Mouse (Mus musculus): Measurements from ENCODE around the gene Gtf2h5. TPM values are rescaled to one million over a fixed set of nuclear protein-coding genes. Genes with fewer than 3 reads are reported as not detected.

The Gtf2h5 gene
- 100 to 1,000 TPM; 104 to 113 TPM for total RNA-seq (2021)
- long read RNA-seq, experiment 1, transcript Gtf2h5-201 (3 exons, 2,245 nt): major isoform, 109 of 122 reads
- long read RNA-seq, experiment 1, partial matches to known transcripts: 4 of 122 reads
- long read RNA-seq, experiment 1, other reads (novel, unspliced or antisense): 8 of 122 reads
- long read RNA-seq, experiment 2, transcript Gtf2h5-201 (3 exons, 2,245 nt): major isoform, 99 of 110 reads
- long read RNA-seq, experiment 2, partial matches to known transcripts: 3 of 110 reads
- long read RNA-seq, experiment 2, other reads (novel, unspliced or antisense): 4 of 110 reads

GRCm38 (mm10) chr17:6079287-6080122 lies at the start of gene Gtf2h5, which contains the start of gene Serac1:
TSS of gene Gtf2h5 (plus strand) at chr17:6079786.
TSS of gene Serac1 (minus strand) at chr17:6079741.
- peak; percentile 98 to 99 for DNase-seq (ENCODE audit: low spot score in 2 of 2)

GRCm38 (mm10) chr17:6035661-6036060 lies 43.9 kb upstream of the Gtf2h5 start:
- no peak for DNase-seq (ENCODE audit: low spot score in 2 of 2)

GRCm38 (mm10) chr17:6036458-6036857 lies 43.1 kb upstream of the Gtf2h5 start:
- DNase-seq (ENCODE audit: low spot score in 2 of 2): no peak

DNA sequence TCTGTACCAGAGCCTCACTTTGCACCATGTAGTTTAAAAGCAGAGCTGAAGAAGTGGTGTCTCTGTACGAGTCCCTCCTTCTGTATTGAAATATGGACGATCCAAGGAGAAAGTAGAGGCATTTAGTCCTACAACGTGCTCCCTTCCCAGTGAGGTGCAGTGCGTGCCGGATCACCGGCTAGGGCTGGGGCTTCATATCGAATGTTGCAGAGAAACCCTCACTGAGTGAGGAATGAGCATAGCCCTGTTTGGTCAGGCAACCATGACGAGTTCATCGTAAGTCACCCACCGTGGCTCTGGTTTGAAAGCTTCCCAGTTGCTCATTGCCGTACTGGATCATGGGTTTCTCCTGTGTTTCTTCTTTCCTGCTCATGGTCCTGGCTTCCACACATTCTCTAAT lies 42.7 kb upstream of the Gtf2h5 start:
- no peak for DNase-seq (ENCODE audit: low spot score in 2 of 2)

DNA sequence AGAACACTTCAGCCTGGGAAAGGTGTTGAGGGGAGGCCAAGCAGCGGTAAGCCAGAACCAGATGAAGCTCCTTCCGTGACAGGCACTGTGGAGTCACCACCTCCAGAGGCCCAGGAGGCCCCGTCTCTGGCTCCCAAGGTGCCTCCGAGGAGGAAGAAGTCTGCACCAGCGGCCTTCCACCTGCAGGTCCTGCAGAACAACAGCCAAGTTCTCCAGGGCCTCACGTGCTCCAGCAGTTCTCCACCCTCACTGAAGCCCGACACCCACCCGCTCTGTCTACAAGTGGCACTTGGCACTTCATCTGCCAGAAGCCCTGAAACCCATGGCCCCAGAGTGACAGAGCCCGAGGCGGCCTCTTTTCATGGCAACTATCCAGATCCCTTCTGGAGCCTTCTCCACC lies 42.1 kb upstream of the Gtf2h5 start:
- DNase-seq (ENCODE audit: low spot score in 2 of 2): no peak

DNA sequence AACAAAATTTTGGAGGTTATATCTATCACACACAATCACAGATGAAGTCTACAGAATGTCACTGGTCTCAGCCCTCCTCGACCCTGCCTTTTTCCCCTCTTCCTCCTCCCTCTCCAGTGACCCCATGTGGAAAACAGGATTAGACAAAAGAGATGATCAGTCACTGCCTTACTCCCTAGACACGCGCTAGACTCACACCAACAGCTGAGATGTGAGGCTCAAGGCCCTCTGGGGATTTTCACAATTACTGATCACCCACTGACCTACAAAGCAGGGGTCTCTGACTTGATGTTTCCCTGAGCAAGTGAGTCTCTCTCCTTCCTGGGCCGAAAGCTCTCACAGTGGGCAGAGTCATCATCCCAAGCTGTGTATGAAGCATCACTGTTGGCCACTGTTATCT lies 26.8 kb upstream of the Gtf2h5 start:
- no peak for DNase-seq (ENCODE audit: low spot score in 2 of 2)

GRCm38 (mm10) chr17:6054934-6055355 lies 24.6 kb upstream of the Gtf2h5 start:
- peak in 1 of 2 experiments; percentile 44 for DNase-seq (ENCODE audit: low spot score in 2 of 2)

DNA sequence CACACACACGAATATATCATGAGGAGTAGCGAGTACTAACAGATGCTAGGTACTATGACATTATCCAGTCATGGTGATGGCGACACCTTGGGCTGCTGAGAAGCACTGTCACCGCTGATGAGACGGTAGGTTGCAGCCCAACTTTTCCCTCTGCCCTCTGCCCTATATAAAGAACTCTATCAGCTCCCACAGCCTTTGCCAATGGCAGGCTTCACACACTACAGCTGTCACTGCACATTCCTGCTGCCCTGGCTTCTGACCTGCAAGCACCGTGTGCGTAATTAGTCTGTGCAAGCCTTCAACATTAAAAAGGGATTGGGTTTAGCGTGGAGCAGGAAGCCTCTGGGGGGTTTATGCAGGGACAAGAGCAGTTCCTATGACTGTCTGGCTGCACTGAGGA lies 16.8 kb upstream of the Gtf2h5 start:
- no peak for DNase-seq (ENCODE audit: low spot score in 2 of 2)

DNA sequence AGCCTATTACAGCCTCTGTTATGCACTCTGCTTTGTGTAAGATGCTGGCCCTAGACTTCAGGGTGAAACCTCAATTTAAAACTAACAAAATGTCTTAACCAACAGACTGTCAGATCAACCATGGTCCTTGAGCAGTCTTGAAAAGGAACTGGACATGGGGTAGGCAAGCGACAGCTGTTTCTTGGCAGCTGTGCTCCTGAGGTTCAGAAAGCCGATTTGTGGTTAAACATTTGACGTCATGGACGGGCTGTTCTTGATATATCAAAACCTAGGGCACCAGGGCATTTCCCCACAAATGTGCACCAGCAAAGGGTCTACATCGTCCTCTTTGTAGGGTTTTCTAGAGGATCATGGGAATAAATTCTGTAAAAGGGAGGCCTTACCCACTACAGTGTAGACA lies 16.1 kb upstream of the Gtf2h5 start:
- DNase-seq (ENCODE audit: low spot score in 2 of 2): no peak

GRCm38 (mm10) chr17:6066021-6066420 lies 13.6 kb upstream of the Gtf2h5 start:
- DNase-seq (ENCODE audit: low spot score in 2 of 2): no peak

- no peak for DNase-seq (ENCODE audit: low spot score in 2 of 2)
Observed at GRCm38 (mm10) chr17:6067613-6068012, 12.0 kb upstream of the Gtf2h5 start.

DNA sequence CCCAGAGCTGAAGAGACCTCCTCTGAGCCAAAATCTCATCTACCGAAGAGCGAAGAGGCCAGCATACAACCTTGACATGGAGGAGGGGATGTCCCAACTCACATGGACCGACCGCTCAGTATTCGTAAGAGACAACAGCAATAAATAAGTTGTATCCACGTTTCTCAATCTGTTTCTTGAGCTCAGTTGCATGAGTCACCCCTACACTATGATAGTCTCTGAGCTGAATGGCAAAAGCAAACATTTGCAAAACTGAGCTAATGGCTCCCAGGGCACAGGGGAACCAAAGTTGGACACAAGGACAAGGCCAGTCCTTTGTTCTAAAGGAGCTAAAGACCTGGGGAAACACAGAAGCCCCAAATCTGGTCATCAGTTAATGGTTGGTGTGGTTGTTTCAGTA lies 9.7 kb upstream of the Gtf2h5 start:
- no peak for DNase-seq (ENCODE audit: low spot score in 2 of 2)

- no peak for DNase-seq (ENCODE audit: low spot score in 2 of 2)
Observed at GRCm38 (mm10) chr17:6073405-6073804, 6.2 kb upstream of the Gtf2h5 start.

DNA sequence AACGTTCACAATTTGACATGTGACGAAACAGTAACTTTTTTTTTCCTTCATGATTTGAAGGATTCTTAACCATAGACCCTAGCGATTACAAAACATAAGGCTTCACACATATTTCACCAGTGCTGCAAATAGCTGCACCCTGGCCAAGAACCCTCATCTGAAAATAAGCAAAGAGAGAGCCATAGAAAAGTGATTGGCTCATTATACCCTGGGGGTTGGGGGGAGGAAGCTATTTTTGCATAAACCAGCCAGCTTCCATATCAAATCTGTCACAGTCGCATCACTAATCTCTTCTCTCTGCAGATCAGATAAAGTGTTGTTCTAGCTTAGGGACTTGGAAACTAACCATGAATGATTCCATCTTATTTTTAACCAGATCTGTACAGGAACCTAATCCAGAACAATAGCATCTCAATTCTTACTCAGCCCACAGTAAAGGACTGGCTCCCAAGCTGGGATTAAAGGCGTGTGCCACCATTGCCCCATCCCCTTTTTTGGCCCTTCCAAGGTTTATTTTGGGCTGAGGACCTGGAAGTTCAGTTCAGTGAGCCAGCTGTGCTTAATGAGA lies 3.8 kb downstream of the Gtf2h5 start:
- no peak for DNase-seq (ENCODE audit: low spot score in 2 of 2)

DNA sequence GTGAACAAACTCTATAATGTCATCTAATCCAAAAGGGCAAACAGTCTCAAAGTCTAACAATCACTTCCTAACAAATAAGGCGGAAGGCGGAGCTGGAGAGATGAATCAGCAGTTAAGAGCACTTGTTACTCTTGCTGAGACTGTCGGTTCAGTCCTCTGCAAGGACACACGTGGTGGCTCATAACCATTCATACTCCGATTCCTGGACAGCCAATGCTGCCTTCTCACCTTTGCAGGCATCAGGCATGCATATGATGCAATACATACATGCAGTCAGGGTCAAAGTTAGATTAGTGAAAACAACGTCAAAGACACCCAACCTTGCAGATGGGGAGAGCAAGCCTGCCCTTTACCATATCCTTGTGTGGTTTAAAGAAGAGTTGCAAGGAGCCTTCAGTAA lies 12.0 kb downstream of the Gtf2h5 start:
- DNase-seq (ENCODE audit: low spot score in 2 of 2): no peak

DNA sequence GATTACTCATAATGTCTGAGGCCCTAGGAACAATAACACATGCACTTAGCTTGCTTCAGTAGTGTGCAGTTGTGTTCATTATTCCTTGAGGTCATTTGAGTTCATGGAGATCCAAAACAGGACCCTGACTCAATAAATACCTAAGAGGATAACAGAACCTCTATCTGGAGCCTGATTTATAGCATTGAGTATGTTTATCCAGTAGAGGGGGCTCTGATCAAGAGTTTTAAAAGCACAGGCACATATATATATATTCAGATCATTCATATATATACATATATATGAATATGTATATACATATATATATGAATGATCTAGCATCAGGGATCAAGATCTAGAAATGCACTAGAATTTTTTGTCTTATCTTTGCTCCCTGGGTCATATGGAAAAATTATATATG lies 16.0 kb downstream of the Gtf2h5 start:
- no peak for DNase-seq (ENCODE audit: low spot score in 2 of 2)

DNA sequence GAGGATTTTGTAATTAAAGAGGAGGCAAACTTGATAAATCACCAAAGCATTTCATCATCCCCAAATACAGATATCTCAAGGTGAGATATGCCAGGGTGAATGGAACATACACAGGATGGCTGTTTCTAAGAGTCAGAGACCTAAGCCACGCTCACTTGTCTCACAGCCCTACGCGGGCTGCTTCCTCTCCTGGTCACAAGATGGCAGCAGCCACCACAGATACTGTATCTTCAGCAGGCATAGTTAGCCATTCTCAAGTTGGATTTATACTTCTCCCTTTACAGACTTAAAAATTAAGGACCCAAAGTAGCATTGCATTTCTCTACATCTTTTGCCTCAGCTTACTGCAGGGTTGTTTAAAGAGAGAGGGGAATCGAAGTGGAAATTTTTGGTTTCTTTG lies 18.3 kb downstream of the Gtf2h5 start:
- DNase-seq (ENCODE audit: low spot score in 2 of 2): peak; percentile 58 to 66

GRCm38 (mm10) chr17:6102287-6102686 lies 22.7 kb downstream of the Gtf2h5 start:
- no peak for DNase-seq (ENCODE audit: low spot score in 2 of 2)

- DNase-seq (ENCODE audit: low spot score in 2 of 2): no peak
Observed at GRCm38 (mm10) chr17:6103566-6103965, 24.0 kb downstream of the Gtf2h5 start.

- peak; percentile 71 to 82 for DNase-seq (ENCODE audit: low spot score in 2 of 2)
Observed at GRCm38 (mm10) chr17:6106361-6107014, 26.9 kb downstream of the Gtf2h5 start, which contains the start of gene Tulp4. TSS of gene Tulp4 (plus strand) at chr17:6106437.

- peak; percentile 31 to 50 for DNase-seq (ENCODE audit: low spot score in 2 of 2)
Observed at GRCm38 (mm10) chr17:6107015-6107601, 27.5 kb downstream of the Gtf2h5 start.

Measured in left cerebral cortex, adult 18-20 months (tissue).